Mouse (Mus musculus): Measurements from ENCODE around the gene Lrrc3b.

The Lrrc3b gene

GRCm38 (mm10) chr14:15331370-15331769 is 107.4 kb downstream of the Lrrc3b start:
- no peak for DNase-seq (ENCODE audit: low read depth, low spot score)

DNA sequence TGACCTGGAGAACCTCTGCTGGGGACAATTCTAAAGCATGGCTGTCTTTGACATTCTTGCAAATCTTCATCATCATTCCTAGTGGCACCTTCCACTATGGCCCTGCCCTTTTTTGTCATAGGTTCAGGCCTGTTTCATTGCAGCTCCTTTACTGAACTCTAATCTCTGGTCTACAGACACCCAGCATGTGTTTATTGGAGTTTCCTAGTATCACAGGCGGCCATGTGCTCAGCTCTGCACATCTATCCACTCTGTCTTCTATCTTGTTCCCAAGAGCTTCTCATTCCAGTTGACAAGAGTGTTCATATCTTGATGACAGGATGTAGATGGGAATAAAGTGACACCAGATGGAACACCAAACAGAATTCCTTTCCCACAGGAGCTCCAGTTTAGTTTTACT is 108.6 kb downstream of the Lrrc3b start:
- DNase-seq (ENCODE audit: low read depth, low spot score), result no peak

DNA sequence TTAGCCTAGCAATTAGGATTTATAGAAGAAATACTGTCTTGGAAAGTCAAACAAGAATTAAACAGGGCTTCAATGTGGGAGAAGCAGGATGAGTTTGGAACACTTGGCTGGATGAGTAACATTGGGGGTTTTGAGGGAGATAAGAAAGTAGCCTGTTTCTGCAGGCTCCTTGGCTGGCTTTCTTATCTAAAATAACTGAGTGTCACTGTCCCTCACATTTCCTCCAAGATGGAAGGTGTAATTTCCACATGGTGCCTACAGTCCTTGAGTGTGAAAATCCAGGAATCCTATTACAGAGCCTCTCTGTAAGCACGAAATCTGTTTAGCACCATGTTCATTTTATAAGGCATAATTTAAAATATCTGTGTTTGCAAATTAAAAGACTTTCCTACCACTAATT is 112.9 kb downstream of the Lrrc3b start:
- no peak for DNase-seq (ENCODE audit: low read depth, low spot score)

GRCm38 (mm10) chr14:15322441-15323123 is 116.2 kb downstream of the Lrrc3b start:
- no peak for DNase-seq (ENCODE audit: low read depth, low spot score)

DNA sequence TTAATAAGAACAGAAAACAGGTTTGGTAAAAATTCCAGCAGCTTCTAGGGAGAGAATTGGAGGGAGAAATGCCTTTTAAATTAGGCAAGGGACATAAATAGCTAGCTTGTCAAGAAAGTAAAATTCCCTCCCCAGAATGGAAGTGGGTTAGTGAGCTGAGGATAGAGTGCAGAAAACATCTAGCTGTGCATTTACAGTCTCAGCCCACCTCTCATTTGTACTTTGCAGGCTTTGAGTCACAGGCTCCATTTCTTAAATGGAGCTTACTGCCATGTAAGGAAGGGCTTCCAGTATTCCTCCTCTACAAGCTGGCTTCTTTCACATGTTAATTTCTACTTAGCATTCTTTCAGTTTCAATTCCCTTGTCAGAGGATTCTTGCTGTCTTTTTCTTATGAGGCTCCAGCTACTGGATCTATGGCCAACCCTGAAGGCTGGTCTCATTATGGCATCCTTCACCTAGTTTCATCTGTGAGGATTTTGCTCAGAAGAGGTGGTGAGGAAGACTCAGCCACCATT is 119.3 kb downstream of the Lrrc3b start:
- DNase-seq (ENCODE audit: low read depth, low spot score), result peak; percentile 60

- peak; percentile 39 for DNase-seq (ENCODE audit: low read depth, low spot score)
These were observed 130.2 kb downstream of the Lrrc3b start for GRCm38 (mm10) chr14:15308576-15308975.

Measured in telencephalon, adult 2 months (tissue).